Mouse (Mus musculus): Measurements from ENCODE around the gene Kif2b. TPM values are rescaled to one million over a fixed set of nuclear protein-coding genes. Genes with fewer than 3 reads are reported as not detected.

Kif2b gene
- total RNA-seq (2023), result not detected

GRCm38 (mm10) chr11:91577317-91577716 is at the start of gene Kif2b:
Kif2b (minus strand) TSS chr11:91577558.

